Mouse (Mus musculus) neural tube, embryonic 10.5 days (tissue): Measurements from ENCODE around the gene Tcn2.
"Not testable (repeated sequence)": the region's sequence is repeated elsewhere in the genome, so short reads cannot be mapped to it uniquely, and the experiment has no call there.

Experiments
- DNase-seq: peaks from one replicate; pipeline ENCODE4 v3.0.0-alpha.2; 2017; ENCODE audit warnings: low spot score; ENCODE audit errors: extremely low spot score

Gene Tcn2

DNA sequence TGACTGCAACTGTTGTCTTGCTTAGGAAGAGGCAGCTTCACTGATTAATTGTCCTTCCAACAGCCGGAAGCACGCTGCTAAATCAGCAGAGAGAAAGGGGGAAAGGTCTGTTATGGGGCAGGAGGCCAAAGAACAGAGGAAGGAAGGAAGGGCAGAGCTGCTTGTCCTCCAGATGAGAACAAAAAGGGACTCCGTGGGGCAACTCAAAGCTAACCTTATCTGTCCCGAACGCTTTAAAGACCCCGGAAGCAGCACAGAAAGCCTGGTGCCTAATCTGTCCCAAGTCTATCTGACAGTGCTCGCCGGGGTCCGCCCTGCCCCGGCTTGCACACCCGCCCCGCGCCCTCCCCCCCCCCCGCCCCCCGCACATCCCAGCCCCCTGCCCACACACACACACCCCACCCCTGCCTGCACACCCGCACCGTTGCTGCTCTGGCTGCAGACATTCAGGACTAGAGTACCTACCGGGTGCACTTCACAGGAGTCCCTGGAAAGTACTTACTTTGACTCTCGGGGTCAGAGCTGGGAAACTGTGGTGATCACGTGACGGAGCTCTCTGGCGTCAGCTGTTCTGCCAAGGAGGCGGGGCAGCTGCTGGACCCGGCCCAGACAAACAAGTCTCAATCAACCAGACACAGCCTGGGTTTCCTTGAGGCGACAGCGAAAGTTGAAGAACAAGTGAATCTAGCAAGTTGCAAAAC is at the start of gene Tcn2:
Gene Tcn2, minus strand, starts transcription at position 649 of the 701 bp plus-strand sequence.
- DNase-seq = peak; percentile 79

GRCm38 (mm10) chr11:3981536-3981935 is 49.6 kb upstream of the Tcn2 start:
- DNase-seq = no peak

GRCm38 (mm10) chr11:3978421-3978820 is 46.5 kb upstream of the Tcn2 start:
- no peak for DNase-seq

DNA sequence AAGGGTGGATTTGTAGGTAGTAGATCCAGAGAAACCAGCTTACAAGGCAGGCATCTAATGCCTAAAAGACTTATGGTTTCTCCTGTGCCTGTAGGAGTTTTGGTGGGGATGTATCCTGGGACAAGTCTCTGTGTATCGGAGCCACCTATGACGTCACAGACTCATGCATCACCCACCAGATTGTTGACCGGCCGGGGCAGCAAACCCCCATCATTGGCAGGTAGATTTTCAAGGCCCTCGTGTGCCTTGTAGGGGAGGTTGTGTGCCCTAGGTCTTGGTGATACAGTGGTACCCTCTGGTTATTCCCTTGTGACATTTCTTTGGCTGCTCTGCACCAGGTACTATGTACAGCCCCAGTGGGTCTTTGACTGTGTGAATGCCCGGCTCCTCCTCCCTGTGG is 44.7 kb upstream of the Tcn2 start, which contains the start of gene 4930556J24Rik:
Gene 4930556J24Rik, minus strand, starts transcription at position 101 of the 400 bp plus-strand sequence.
- DNase-seq = no peak

GRCm38 (mm10) chr11:3974311-3974710 is 42.4 kb upstream of the Tcn2 start:
- DNase-seq = no peak

GRCm38 (mm10) chr11:3973081-3973480 is 41.1 kb upstream of the Tcn2 start:
- no peak for DNase-seq

- no peak for DNase-seq
Observed at GRCm38 (mm10) chr11:3970361-3970760, 38.4 kb upstream of the Tcn2 start.

DNA sequence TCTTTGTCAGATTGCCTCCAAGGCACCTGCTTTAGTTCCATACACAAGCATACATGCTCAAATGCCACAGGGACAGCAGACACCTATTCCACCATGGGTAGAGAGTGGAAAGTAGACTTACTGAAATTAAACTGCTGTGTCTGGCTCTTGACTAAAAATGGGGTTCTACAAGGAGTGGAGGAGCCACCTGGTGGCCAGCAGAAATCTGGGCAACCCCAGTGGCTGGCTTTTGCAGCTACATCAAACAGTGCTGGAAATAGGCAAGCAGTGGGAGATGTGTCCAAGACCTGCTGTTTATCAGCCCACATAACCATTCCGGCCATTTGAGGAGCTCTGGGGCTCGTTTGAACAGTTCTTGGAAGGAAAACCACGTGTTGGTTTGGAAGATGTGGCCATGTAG is 37.9 kb upstream of the Tcn2 start:
- no peak for DNase-seq

- DNase-seq = no peak
Observed at GRCm38 (mm10) chr11:3964416-3965172, 32.6 kb upstream of the Tcn2 start.

- peak; percentile 86 for DNase-seq
Observed at GRCm38 (mm10) chr11:3963610-3964415, 31.9 kb upstream of the Tcn2 start, which contains the start of gene Pes1. Gene Pes1, plus strand, starts transcription at chr11:3963975.

GRCm38 (mm10) chr11:3963155-3963554 is 31.2 kb upstream of the Tcn2 start:
- no peak for DNase-seq

- DNase-seq = no peak
Observed at GRCm38 (mm10) chr11:3961761-3962160, 29.8 kb upstream of the Tcn2 start.

GRCm38 (mm10) chr11:3960901-3961300 is 28.9 kb upstream of the Tcn2 start:
- no peak for DNase-seq

GRCm38 (mm10) chr11:3955371-3955770 is 23.4 kb upstream of the Tcn2 start:
- not testable (repeated sequence) for DNase-seq

- DNase-seq = not testable (repeated sequence)
Observed at GRCm38 (mm10) chr11:3954876-3955275, 22.9 kb upstream of the Tcn2 start.

- no peak for DNase-seq
Observed at GRCm38 (mm10) chr11:3946386-3946785, 14.4 kb upstream of the Tcn2 start.

GRCm38 (mm10) chr11:3941371-3941770 is 9.4 kb upstream of the Tcn2 start:
- no peak for DNase-seq

GRCm38 (mm10) chr11:3937321-3937874 is 5.4 kb upstream of the Tcn2 start:
- DNase-seq = no peak

DNA sequence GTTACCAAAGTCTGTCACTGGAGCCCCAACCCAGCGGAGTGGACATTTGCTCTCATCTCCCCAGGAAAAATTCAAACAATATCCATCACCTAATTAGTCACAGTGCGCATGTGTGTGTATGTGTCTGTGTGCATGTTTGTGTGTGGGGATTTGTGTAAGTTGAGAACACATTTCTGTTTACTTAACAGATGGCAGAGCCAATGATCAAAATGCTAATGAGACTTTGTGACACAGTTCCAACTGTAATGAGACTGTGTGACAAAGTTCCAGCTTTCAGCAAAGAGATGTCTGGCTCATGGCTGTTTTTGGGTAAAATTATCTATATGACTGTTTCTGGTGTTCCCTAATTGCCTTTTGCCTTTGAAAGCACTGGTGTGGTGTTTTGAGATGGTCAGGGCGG is 4.4 kb upstream of the Tcn2 start:
- no peak for DNase-seq

GRCm38 (mm10) chr11:3935135-3935534 is 3.2 kb upstream of the Tcn2 start:
- no peak for DNase-seq

- no peak for DNase-seq
Observed at GRCm38 (mm10) chr11:3933756-3934285, 1.9 kb upstream of the Tcn2 start.
